In genomic region chr6:99615272-99615751, GRCm38 (mm10) we compare ENCODE assay signal across 8 mouse cellular contexts. TPM values are rescaled to one million over a fixed set of nuclear protein-coding genes. Genes with fewer than 3 reads are reported as not detected.
A peak's percentile ranks its signal among the peaks of the same experiment; 100 is the strongest.
DNase-seq lines count a peak whose midpoint lies in the region; ATAC-seq and TF ChIP-seq lines count a peak whose summit lies in the region.

No protein-coding gene starts in this region.

- no peak for DNase-seq in lung, adult 2 months
- peak; percentile 47 for DNase-seq in embryo, embryonic 9.5 days (ENCODE audit: extremely low spot score)
- DNase-seq in midbrain, postnatal 0 days (ENCODE audit: low spot score) = peak; percentile 48
- DNase-seq in ovary, postnatal 14 days (ENCODE audit: low spot score) = no peak
- DNase-seq in thymus, postnatal 4 days = no peak

- H3K9ac ChIP-seq in lung, embryonic 16.5 days (ENCODE audit: low read length) = no peak overlapping the region
- H3K9ac ChIP-seq in kidney, embryonic 16.5 days (replicated peaks; ENCODE audit: low read length) = peak overlapping the region; percentile 2; the same call in 1 of the 2 replicates
- H3K9ac ChIP-seq in midbrain, postnatal 0 days (replicated peaks; ENCODE audit: low read length, poor library complexity, severe bottlenecking) = no peak overlapping the region

- TF ChIP-seq CTCF in lung, adult 2 months (IDR thresholded peaks at IDR 0.05; ENCODE audit: insufficient read depth, low read length) = no peak
- no peak for TF ChIP-seq CTCF in midbrain, postnatal 0 days (IDR thresholded peaks at IDR 0.05)

- H3K4me3 ChIP-seq in lung, embryonic 16.5 days (ENCODE audit: low read length) = no peak overlapping the region
- no peak overlapping the region for H3K4me3 ChIP-seq in lung, adult 2 months (replicated peaks; ENCODE audit: extremely low read depth, low read depth, low read length)
- no peak overlapping the region for H3K4me3 ChIP-seq in kidney, embryonic 16.5 days (ENCODE audit: low read length)
- no peak overlapping the region for H3K4me3 ChIP-seq in midbrain, postnatal 0 days (ENCODE audit: low read depth, low read length)

- WGBS in lung, embryonic 16.5 days = 32% methylated on average over 10 of the region's 10 CpGs
- WGBS in lung, adult 2 months = 40% methylated on average over 10 of the region's 10 CpGs
- WGBS in kidney, embryonic 16.5 days = 14% methylated on average over 10 of the region's 10 CpGs
- WGBS in midbrain, postnatal 0 days = 21% methylated on average over 10 of the region's 10 CpGs

- H3K27me3 ChIP-seq in lung, embryonic 16.5 days (ENCODE audit: control insufficient read depth, insufficient read depth, low read depth, low read length) = no peaks in the 10 kb centered on the region
- H3K27me3 ChIP-seq in kidney, embryonic 16.5 days (ENCODE audit: insufficient read depth, low read length) = no peaks in the 10 kb centered on the region
- no peaks in the 10 kb centered on the region for H3K27me3 ChIP-seq in midbrain, postnatal 0 days (ENCODE audit: insufficient read depth, low read length)

- no peak overlapping the region for H3K4me2 ChIP-seq in lung, embryonic 16.5 days (ENCODE audit: low read depth, low read length)
- H3K4me2 ChIP-seq in kidney, embryonic 16.5 days (replicated peaks; ENCODE audit: low read depth, low read length) = peak overlapping the region; percentile 9; the same call in 1 of the 2 replicates
- no peak overlapping the region for H3K4me2 ChIP-seq in midbrain, postnatal 0 days (ENCODE audit: low read depth, low read length, poor library complexity, severe bottlenecking)

- ATAC-seq in lung, embryonic 16.5 days (ENCODE audit: low read depth) = peak; percentile 71
- ATAC-seq in kidney, embryonic 16.5 days (ENCODE audit: low FRiP score, low TSS enrichment) = 0 out of 2 replicates have a peak, but pooled peaks have one; percentile 39
- ATAC-seq in midbrain, postnatal 0 days (ENCODE audit: low FRiP score) = no peak
- no peak for ATAC-seq in megakaryocyte, adult 5-6 weeks (ENCODE audit: poor library complexity, severe bottlenecking)

- peaks cover 9% of the 10 kb centered on the region for H3K4me1 ChIP-seq in lung, embryonic 16.5 days (replicated peaks; ENCODE audit: control insufficient read depth, insufficient read depth, low read length)
- H3K4me1 ChIP-seq in lung, adult 2 months (ENCODE audit: control insufficient read depth, insufficient read depth, low read length) = 0 out of 2 replicates have a peak, but pooled peaks cover 2% of the 10 kb centered on the region
- peaks cover 32% of the 10 kb centered on the region for H3K4me1 ChIP-seq in kidney, embryonic 16.5 days (ENCODE audit: insufficient read depth, low read length)
- peaks cover 2% of the 10 kb centered on the region; the same call in 1 of the 2 replicates for H3K4me1 ChIP-seq in midbrain, postnatal 0 days (ENCODE audit: insufficient read depth, low read length)

- H3K9me3 ChIP-seq in lung, embryonic 16.5 days (ENCODE audit: control insufficient read depth, low read length) = no peaks in the 10 kb centered on the region
- no peaks in the 10 kb centered on the region for H3K9me3 ChIP-seq in kidney, embryonic 16.5 days (ENCODE audit: low read length)
- no peaks in the 10 kb centered on the region for H3K9me3 ChIP-seq in midbrain, postnatal 0 days (ENCODE audit: low read length)

- H3K36me3 ChIP-seq in lung, embryonic 16.5 days (ENCODE audit: control insufficient read depth, insufficient read depth, low read length) = no peaks in the 10 kb centered on the region
- no peaks in the 10 kb centered on the region for H3K36me3 ChIP-seq in kidney, embryonic 16.5 days (ENCODE audit: insufficient read depth, low read length)
- H3K36me3 ChIP-seq in midbrain, postnatal 0 days (ENCODE audit: insufficient read depth, low read length) = no peaks in the 10 kb centered on the region

- H3K27ac ChIP-seq in lung, embryonic 16.5 days (ENCODE audit: low read length) = no peak overlapping the region
- no peak overlapping the region for H3K27ac ChIP-seq in kidney, embryonic 16.5 days (ENCODE audit: low read length)
- H3K27ac ChIP-seq in midbrain, postnatal 0 days (ENCODE audit: low read depth, low read length) = no peak overlapping the region

- TF ChIP-seq POLR2A in lung, adult 2 months (IDR thresholded peaks at IDR 0.05; ENCODE audit: borderline replicate concordance, extremely low read depth, low read depth, low read length) = no peak

RNA-seq across cellular contexts. Expression of gene Eif4e3, which starts 51.3 kb away (rescaled TPM):
- 26.1 and 26.3 TPM in 2 replicates for polyA plus RNA-seq in lung, embryonic 16.5 days (2015; fragmentation: Nextera tagmentation; extraction: Ambion mirVana)
- 10.8 and 15.2 TPM in 2 replicates for polyA plus RNA-seq in lung, adult 2 months (2012; rRNA removed)
- 17.6 and 18.5 TPM in 2 replicates for polyA plus RNA-seq in kidney, embryonic 16.5 days (2015; fragmentation: Nextera tagmentation; extraction: Ambion mirVana)
- total RNA-seq in midbrain, postnatal 0 days (2014; rRNA removed) = 8.4 and 10.6 TPM in 2 replicates
- 5.4 and 5.5 TPM in 2 replicates for polyA plus RNA-seq in midbrain, postnatal 0 days (2015; fragmentation: Nextera tagmentation; extraction: Ambion mirVana)
- 48.3 and 53.0 TPM in 2 replicates for total RNA-seq in megakaryocyte, adult 5-6 weeks (2015)
- 45.4 and 56.4 TPM in 2 replicates for total RNA-seq in megakaryocyte, adult 5-6 weeks (2017)

RNA-seq across cellular contexts. Expression of gene Gm20696, which starts 51.3 kb away (rescaled TPM):
- 2.3 and 2.5 TPM in 2 replicates for polyA plus RNA-seq in lung, embryonic 16.5 days (2015; fragmentation: Nextera tagmentation; extraction: Ambion mirVana)
- polyA plus RNA-seq in lung, adult 2 months (2012; rRNA removed) = 0.71 and 1.4 TPM in 2 replicates
- polyA plus RNA-seq in kidney, embryonic 16.5 days (2015; fragmentation: Nextera tagmentation; extraction: Ambion mirVana) = 1.7 and 2.1 TPM in 2 replicates
- 1.1 and 2.5 TPM in 2 replicates for total RNA-seq in midbrain, postnatal 0 days (2014; rRNA removed)
- polyA plus RNA-seq in midbrain, postnatal 0 days (2015; fragmentation: Nextera tagmentation; extraction: Ambion mirVana) = 1.3 and 2.9 TPM in 2 replicates
- total RNA-seq in megakaryocyte, adult 5-6 weeks (2015) = 9.6 and 12.1 TPM in 2 replicates
- 4.4 and 4.8 TPM in 2 replicates for total RNA-seq in megakaryocyte, adult 5-6 weeks (2017)

Comparison
In these comparisons a context has a peak if more than half of its experiments do, and no peak if none do; other contexts are left out.
1. ATAC-seq: peak in lung, embryonic 16.5 days (single experiment) and kidney, embryonic 16.5 days (single experiment); none in midbrain, postnatal 0 days (single experiment) and megakaryocyte, adult 5-6 weeks (single experiment).
2. DNase-seq: peak in embryo, embryonic 9.5 days (single experiment) and midbrain, postnatal 0 days (single experiment); none in lung, adult 2 months (single experiment), ovary, postnatal 14 days (single experiment) and thymus, postnatal 4 days (single experiment).